Comparison of ENCODE assay signal across 27 mouse cellular contexts in the genomic region with DNA sequence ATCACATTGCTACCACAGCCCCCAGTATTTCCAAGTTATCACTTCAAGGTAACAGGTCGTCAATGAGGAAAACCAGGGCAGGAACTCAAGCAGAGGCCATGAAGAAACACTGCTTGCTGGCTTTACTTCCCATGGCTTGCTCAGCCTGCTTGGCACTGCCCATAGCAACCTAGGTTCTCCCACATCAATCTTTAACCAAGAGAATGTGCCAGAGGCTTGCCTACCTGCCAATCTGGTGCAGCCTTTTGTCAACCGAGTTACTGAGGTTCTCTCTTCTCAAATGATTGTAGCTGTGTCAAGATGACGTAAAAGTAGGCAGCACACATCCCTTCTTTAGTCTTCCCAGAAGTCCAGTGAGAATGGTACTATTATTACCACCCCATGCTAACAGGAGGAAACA.
A peak's percentile ranks its signal among the peaks of the same experiment; 100 is the strongest.
DNase-seq lines count a peak whose midpoint lies in the region; ATAC-seq and TF ChIP-seq lines count a peak whose summit lies in the region.
"Had no signal": no experiment of that assay in that cellular context is flagged by ENCODE, and none has a peak within 500 bp of the region (broad histone marks: within the 10 kb centered on the region; RNA-seq: fewer than 3 reads in every experiment).

No protein-coding gene starts in this region.

- peak; percentile 43 for DNase-seq in kidney, adult 11 months
- DNase-seq in kidney, adult 8-10 months = peak; percentile 39 to 57
- peak; percentile 84 for DNase-seq in liver, adult 2 months (ENCODE audit: extremely low read depth, low read depth, low spot score)
- DNase-seq in liver = no peak
- DNase-seq: adrenal gland, postnatal 10 days; adrenal gland, postnatal 36 days; B cell, adult 2 months; cerebellum, adult 18-20 months; cerebellum, adult 9-10 months; cerebellum, postnatal 14 days; gastrocnemius, postnatal 10 days; gastrocnemius, postnatal 36 days; heart, postnatal 10 days; heart, postnatal 36 days had no signal

- no peak for ATAC-seq in kidney, embryonic 15.5 days (replicated peaks; ENCODE audit: low FRiP score)
- no peak for ATAC-seq in kidney, embryonic 14.5 days (ENCODE audit: low FRiP score, low TSS enrichment)
- ATAC-seq: forebrain, embryonic 13.5 days; forebrain, embryonic 16.5 days; hindbrain, embryonic 16.5 days; Patski had no signal

- no peaks in the 10 kb centered on the region for H3K9me3 ChIP-seq in kidney, embryonic 15.5 days (replicated peaks)
- no peaks in the 10 kb centered on the region for H3K9me3 ChIP-seq in kidney, embryonic 14.5 days (ENCODE audit: control insufficient read depth, low read length)
- H3K9me3 ChIP-seq: forebrain, embryonic 10.5 days; forebrain, embryonic 13.5 days; heart, embryonic 12.5 days; heart, embryonic 15.5 days; hindbrain, embryonic 10.5 days; hindbrain, embryonic 13.5 days had no signal

- H3K36me3 ChIP-seq in kidney, embryonic 15.5 days = no peaks in the 10 kb centered on the region
- no peaks in the 10 kb centered on the region for H3K36me3 ChIP-seq in kidney, embryonic 14.5 days (ENCODE audit: control insufficient read depth, insufficient read depth, low read length)
- H3K36me3 ChIP-seq in liver, adult 2 months (ENCODE audit: control insufficient read depth, insufficient read depth, low read length) = no peaks in the 10 kb centered on the region
- H3K36me3 ChIP-seq: forebrain, embryonic 10.5 days; G1E; heart, embryonic 12.5 days; heart, embryonic 15.5 days; hindbrain, embryonic 10.5 days; hindbrain, embryonic 13.5 days had no signal

- no peaks in the 10 kb centered on the region for H3K27me3 ChIP-seq in kidney, embryonic 15.5 days
- no peaks in the 10 kb centered on the region for H3K27me3 ChIP-seq in kidney, embryonic 14.5 days (ENCODE audit: control insufficient read depth, insufficient read depth, low read length)
- no peaks in the 10 kb centered on the region for H3K27me3 ChIP-seq in liver, adult 2 months (ENCODE audit: control insufficient read depth, insufficient read depth, low read length)
- H3K27me3 ChIP-seq: CH12.LX; forebrain, embryonic 13.5 days had no signal

- no peak overlapping the region for H3K27ac ChIP-seq in kidney, embryonic 15.5 days
- H3K27ac ChIP-seq in kidney, embryonic 14.5 days (ENCODE audit: low read depth, low read length) = no peak overlapping the region
- no peak overlapping the region for H3K27ac ChIP-seq in liver, adult 2 months (replicated peaks; ENCODE audit: insufficient read depth, low read depth, low read length)
- H3K27ac ChIP-seq: forebrain, embryonic 10.5 days; forebrain, embryonic 13.5 days; heart, embryonic 15.5 days; hindbrain, embryonic 10.5 days; hindbrain, embryonic 13.5 days had no signal

- TF ChIP-seq POLR2A in liver, adult 2 months (IDR thresholded peaks at IDR 0.05; ENCODE audit: extremely low read depth, insufficient read depth, low read length) = no peak

- H3K79me2 ChIP-seq in liver, adult 2 months (ENCODE audit: control insufficient read depth, insufficient read depth, low read length) = no peaks in the 10 kb centered on the region

- peaks cover 16% of the 10 kb centered on the region for H3K4me1 ChIP-seq in kidney, embryonic 15.5 days
- peaks cover 4% of the 10 kb centered on the region; the same call in 1 of the 2 replicates for H3K4me1 ChIP-seq in kidney, embryonic 14.5 days (ENCODE audit: control insufficient read depth, insufficient read depth, low read length)
- H3K4me1 ChIP-seq in liver, adult 2 months (ENCODE audit: control insufficient read depth, insufficient read depth, low read length) = no peaks in the 10 kb centered on the region; the same call in 1 of the 2 replicates
- H3K4me1 ChIP-seq: heart, embryonic 15.5 days had no signal

- H3K4me3 ChIP-seq in kidney, embryonic 15.5 days (replicated peaks) = no peak overlapping the region
- no peak overlapping the region for H3K4me3 ChIP-seq in kidney, embryonic 14.5 days (ENCODE audit: low read length)
- no peak overlapping the region for H3K4me3 ChIP-seq in liver, adult 2 months (ENCODE audit: insufficient read depth, low read depth, low read length)
- H3K4me3 ChIP-seq: forebrain, embryonic 10.5 days; forebrain, embryonic 13.5 days; heart, embryonic 12.5 days; heart, embryonic 15.5 days; hindbrain, embryonic 10.5 days; hindbrain, embryonic 13.5 days had no signal

- no peak overlapping the region for H3K4me2 ChIP-seq in kidney, embryonic 15.5 days
- no peak overlapping the region for H3K4me2 ChIP-seq in kidney, embryonic 14.5 days (replicated peaks; ENCODE audit: low read depth, low read length)
- H3K4me2 ChIP-seq: forebrain, embryonic 13.5 days; heart, embryonic 12.5 days; heart, embryonic 15.5 days; hindbrain, embryonic 13.5 days had no signal

- TF ChIP-seq CTCF in liver, adult 2 months (IDR thresholded peaks at IDR 0.05; ENCODE audit: low read depth, low read length) = no peak

- no peak overlapping the region for H3K9ac ChIP-seq in kidney, embryonic 15.5 days
- no peak overlapping the region for H3K9ac ChIP-seq in kidney, embryonic 14.5 days (ENCODE audit: low read depth, low read length)
- H3K9ac ChIP-seq in liver, adult 2 months (ENCODE audit: low read depth, low read length) = no peak overlapping the region
- H3K9ac ChIP-seq: forebrain, embryonic 13.5 days; heart, embryonic 12.5 days; heart, embryonic 15.5 days; hindbrain, embryonic 13.5 days had no signal

- WGBS in kidney, embryonic 15.5 days = 63% methylated on average over 3 of the region's 3 CpGs
- WGBS in kidney, embryonic 14.5 days = 75% methylated on average over 3 of the region's 3 CpGs
- WGBS in liver, adult 2 months = 16% methylated on average over 3 of the region's 3 CpGs
